Mouse (Mus musculus) stomach, postnatal 0 days (tissue): ENCODE data around the gene Dppa5a.

ENCODE experiments used
- CTCF ChIP-seq: IDR thresholded peaks from 2 replicates; pipeline ENCODE4 v1.5.1; 2016; ENCODE audit warnings: antibody characterized with exemption, low read depth, mild to moderate bottlenecking, moderate library complexity
- EP300 ChIP-seq: optimal IDR thresholded peaks from 2 replicates; pipeline ENCODE3; 2016; ENCODE audit warnings: antibody characterized with exemption

- TF ChIP-seq CTCF (no peak), EP300 (no peak)
Observed at GRCm38 (mm10) chr9:78363374-78363773, 4.6 kb downstream of the Dppa5a start.
